Mouse (Mus musculus): Measurements from ENCODE around the gene Vmn1r155. TPM values are rescaled to one million over a fixed set of nuclear protein-coding genes. Genes with fewer than 3 reads are reported as not detected.

The Vmn1r155 gene
- not detected for polyA plus RNA-seq (2014; fragmentation: Illumina TruSeq; extraction: RNeasy Lipid Tissue Mini Kit (QIAGEN cat#74804); ENCODE audit: low replicate concordance)

DNA sequence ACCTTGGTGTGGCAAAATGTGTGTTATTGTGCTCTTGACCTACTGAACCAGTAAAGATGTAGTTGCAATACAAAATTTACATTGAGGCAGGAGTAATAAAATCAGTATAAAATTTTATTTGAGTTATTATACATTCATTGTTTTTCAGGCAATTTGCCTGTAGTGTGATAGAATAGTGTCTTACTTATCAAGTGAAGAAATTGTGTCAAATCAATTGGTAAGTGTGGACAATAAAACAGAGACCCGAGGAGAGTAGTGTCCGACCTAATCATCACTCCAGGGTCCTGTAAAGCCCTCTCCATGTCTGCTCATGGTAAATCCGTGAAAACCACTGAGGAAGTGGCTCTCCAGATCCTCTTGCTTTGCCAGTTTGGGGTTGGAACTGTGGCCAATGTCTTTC is at the start of gene Vmn1r155:
Vmn1r155 (plus strand) TSS at position 301 of the 400 bp plus-strand sequence.

DNA sequence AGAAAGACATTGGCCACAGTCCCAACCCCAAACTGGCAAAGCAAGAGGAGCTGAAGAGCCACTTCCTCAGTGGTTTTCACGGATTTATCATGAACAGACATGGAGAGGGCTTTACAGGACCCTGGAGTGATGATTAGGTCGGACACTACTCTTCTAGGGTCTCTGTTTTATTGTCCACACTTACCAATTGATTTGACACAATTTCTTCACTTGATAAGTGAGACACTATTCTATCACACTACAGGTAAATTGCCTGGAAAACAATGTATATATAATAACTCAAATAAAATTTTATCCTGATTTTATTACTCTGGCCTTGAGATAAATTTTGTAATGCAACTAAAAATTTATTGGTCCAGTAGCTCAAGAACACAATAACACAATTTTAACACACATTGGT is 34.4 kb downstream of the Vmn1r155 start, which contains the start of gene Gm8693:
Gm8693 (minus strand) TSS at position 101 of the 400 bp plus-strand sequence.

Other genes with a start within 250 kb of the Vmn1r155 start
- gene Vmn1r148, start 244.4 kb upstream of the Vmn1r155 start, polyA plus RNA-seq (2014; fragmentation: Illumina TruSeq; extraction: RNeasy Lipid Tissue Mini Kit (QIAGEN cat#74804); ENCODE audit: low replicate concordance): not detected
- not detected for gene Vmn1r149, start 219.8 kb upstream of the Vmn1r155 start, polyA plus RNA-seq (2014; fragmentation: Illumina TruSeq; extraction: RNeasy Lipid Tissue Mini Kit (QIAGEN cat#74804); ENCODE audit: low replicate concordance)
- gene Gm10665, start 193.9 kb upstream of the Vmn1r155 start, polyA plus RNA-seq (2014; fragmentation: Illumina TruSeq; extraction: RNeasy Lipid Tissue Mini Kit (QIAGEN cat#74804); ENCODE audit: low replicate concordance): not detected
- gene Vmn1r151, start 158.3 kb upstream of the Vmn1r155 start, polyA plus RNA-seq (2014; fragmentation: Illumina TruSeq; extraction: RNeasy Lipid Tissue Mini Kit (QIAGEN cat#74804); ENCODE audit: low replicate concordance): not detected
- gene Vmn1r152, start 135.1 kb upstream of the Vmn1r155 start, polyA plus RNA-seq (2014; fragmentation: Illumina TruSeq; extraction: RNeasy Lipid Tissue Mini Kit (QIAGEN cat#74804); ENCODE audit: low replicate concordance): not detected
- not detected for gene Gm8677, start 123.1 kb upstream of the Vmn1r155 start, polyA plus RNA-seq (2014; fragmentation: Illumina TruSeq; extraction: RNeasy Lipid Tissue Mini Kit (QIAGEN cat#74804); ENCODE audit: low replicate concordance)
- not detected for gene Gm4201, start 92.7 kb upstream of the Vmn1r155 start, polyA plus RNA-seq (2014; fragmentation: Illumina TruSeq; extraction: RNeasy Lipid Tissue Mini Kit (QIAGEN cat#74804); ENCODE audit: low replicate concordance)
- gene Gm4565, start 69.9 kb upstream of the Vmn1r155 start, polyA plus RNA-seq (2014; fragmentation: Illumina TruSeq; extraction: RNeasy Lipid Tissue Mini Kit (QIAGEN cat#74804); ENCODE audit: low replicate concordance): not detected
- gene Gm8693, start 34.3 kb downstream of the Vmn1r155 start, polyA plus RNA-seq (2014; fragmentation: Illumina TruSeq; extraction: RNeasy Lipid Tissue Mini Kit (QIAGEN cat#74804); ENCODE audit: low replicate concordance): not detected
- not detected for gene Gm4567, start 61.7 kb downstream of the Vmn1r155 start, polyA plus RNA-seq (2014; fragmentation: Illumina TruSeq; extraction: RNeasy Lipid Tissue Mini Kit (QIAGEN cat#74804); ENCODE audit: low replicate concordance)
- not detected for gene Vmn1r157, start 103.7 kb downstream of the Vmn1r155 start, polyA plus RNA-seq (2014; fragmentation: Illumina TruSeq; extraction: RNeasy Lipid Tissue Mini Kit (QIAGEN cat#74804); ENCODE audit: low replicate concordance)
- gene Vmn1r158, start 132.8 kb downstream of the Vmn1r155 start, polyA plus RNA-seq (2014; fragmentation: Illumina TruSeq; extraction: RNeasy Lipid Tissue Mini Kit (QIAGEN cat#74804); ENCODE audit: low replicate concordance): not detected
- not detected for gene Vmn1r159, start 185.6 kb downstream of the Vmn1r155 start, polyA plus RNA-seq (2014; fragmentation: Illumina TruSeq; extraction: RNeasy Lipid Tissue Mini Kit (QIAGEN cat#74804); ENCODE audit: low replicate concordance)
- gene Vmn1r160, start 213.2 kb downstream of the Vmn1r155 start, polyA plus RNA-seq (2014; fragmentation: Illumina TruSeq; extraction: RNeasy Lipid Tissue Mini Kit (QIAGEN cat#74804); ENCODE audit: low replicate concordance): not detected

All from small intestine, adult 10 weeks (tissue).